Mouse (Mus musculus) MEL (cell line): ENCODE data around the gene Il11ra1. TPM values are rescaled to one million over a fixed set of nuclear protein-coding genes. Genes with fewer than 3 reads are reported as not detected.

ENCODE experiments used
- DNase-seq: peaks from one replicate; pipeline ENCODE4 v3.0.0; 2011; ENCODE audit warnings: low read depth, low spot score
- H3K27ac ChIP-seq: 2 replicates; pipeline ENCODE4 v1.5.1; 2012; ENCODE audit warnings: low read depth, mild to moderate bottlenecking, control low read depth, low read length, moderate library complexity; ENCODE audit not compliant: control insufficient read depth
- H3K27me3 ChIP-seq, 2 experiments: fragments of 150-350 bp in 1 of 2; sonication (generic) in 1 of 2; 2 replicates each; pipeline ENCODE4 v1.6.1; 2012; ENCODE audit warnings: low read length in 2 of 2, mild to moderate bottlenecking in 2 of 2, improper control_type of control experiment in 1 of 2, moderate library complexity in 1 of 2; ENCODE audit not compliant: insufficient read depth in 2 of 2, control insufficient read depth in 1 of 2
- H3K36me3 ChIP-seq, 2 experiments: 2 replicates each; pipeline ENCODE4 v1.6.1; 2012 to 2014; ENCODE audit warnings: low read length in 2 of 2, improper control_type of control experiment in 1 of 2, inconsistent platforms in 1 of 2, mild to moderate bottlenecking in 1 of 2; ENCODE audit not compliant: insufficient read depth in 2 of 2, control insufficient read depth in 1 of 2
- H3K4me1 ChIP-seq, 2 experiments: fragments of 150-350 bp in 1 of 2; sonication (generic) in 1 of 2; 2 replicates each; pipeline ENCODE4 v1.6.1; 2012; ENCODE audit warnings: low read length in 2 of 2, improper control_type of control experiment in 1 of 2, mild to moderate bottlenecking in 1 of 2; ENCODE audit not compliant: insufficient read depth in 2 of 2, control insufficient read depth in 1 of 2
- H3K4me3 ChIP-seq, 2 experiments: fragments of 150-350 bp in 1 of 2; sonication (generic) in 1 of 2; 2 replicates each; pipeline ENCODE4 v1.5.1; 2012; ENCODE audit warnings: low read depth in 2 of 2, low read length in 2 of 2, mild to moderate bottlenecking in 2 of 2, moderate library complexity in 2 of 2, control low read depth in 1 of 2, improper control_type of control experiment in 1 of 2; ENCODE audit not compliant: control insufficient read depth in 1 of 2, insufficient read depth in 1 of 2
- H3K79me2 ChIP-seq: 2 replicates; pipeline ENCODE4 v1.6.1; 2012; ENCODE audit warnings: mild to moderate bottlenecking, low read length, moderate library complexity; ENCODE audit not compliant: control insufficient read depth, poor library complexity, insufficient read depth
- H3K9ac ChIP-seq: 2 replicates; pipeline ENCODE4 v1.6.1; 2012; ENCODE audit warnings: low read depth, mild to moderate bottlenecking, control low read depth, low read length, moderate library complexity; ENCODE audit not compliant: control insufficient read depth, poor library complexity, severe bottlenecking
- H3K9me3 ChIP-seq: fragments of 150-350 bp; sonication (generic); replicated peaks from 2 replicates; pipeline ENCODE4 v1.6.1; 2012; ENCODE audit warnings: mild to moderate bottlenecking, low read length, improper control_type of control experiment, moderate library complexity; ENCODE audit not compliant: insufficient read depth
- BHLHE40 ChIP-seq: IDR thresholded peaks from 2 replicates; pipeline ENCODE4 v1.6.1; 2012; ENCODE audit warnings: low read depth, mild to moderate bottlenecking, inconsistent platforms, low read length, improper control_type of control experiment, borderline replicate concordance
- CHD1 ChIP-seq: IDR thresholded peaks from 2 replicates; pipeline ENCODE4 v1.6.1; 2012; ENCODE audit warnings: low read depth, mild to moderate bottlenecking, inconsistent platforms, low read length, improper control_type of control experiment
- CHD2 ChIP-seq: IDR thresholded peaks from 2 replicates; pipeline ENCODE4 v1.6.1; 2011; ENCODE audit warnings: low read length, improper control_type of control experiment
- CTCF ChIP-seq, 3 experiments: IDR thresholded peaks in 2 of 3; conservative IDR thresholded peaks in 1 of 3; 2 replicates each; pipeline ENCODE4 v1.5.1; 2011 to 2012; ENCODE audit warnings: low read length in 3 of 3, low read depth in 2 of 3, mild to moderate bottlenecking in 2 of 3, improper control_type of control experiment in 1 of 3, inconsistent platforms in 1 of 3, mixed read lengths in 1 of 3, moderate library complexity in 1 of 3; ENCODE audit not compliant: control insufficient read depth in 1 of 3, insufficient read depth in 1 of 3, poor library complexity in 1 of 3, severe bottlenecking in 1 of 3
- ELF1 ChIP-seq: IDR thresholded peaks from 2 replicates; pipeline ENCODE4 v1.6.1; 2014; ENCODE audit warnings: low read depth, mild to moderate bottlenecking, inconsistent platforms, low read length, improper control_type of control experiment, moderate library complexity
- EP300 ChIP-seq, 2 experiments: IDR thresholded peaks; 2 replicates each; pipeline ENCODE4 v1.6.1; 2011; ENCODE audit warnings: improper control_type of control experiment in 2 of 2, low read length in 2 of 2, low read depth in 1 of 2, mild to moderate bottlenecking in 1 of 2
- ETS1 ChIP-seq: IDR thresholded peaks from 2 replicates; pipeline ENCODE4 v1.6.1; 2012; ENCODE audit warnings: low read depth, mild to moderate bottlenecking, inconsistent platforms, low read length, improper control_type of control experiment, moderate library complexity
- GABPA ChIP-seq: IDR thresholded peaks from 2 replicates; pipeline ENCODE4 v1.6.1; 2012; ENCODE audit warnings: low read depth, mild to moderate bottlenecking, inconsistent platforms, low read length, improper control_type of control experiment, moderate library complexity
- JUND ChIP-seq: IDR thresholded peaks from 2 replicates; pipeline ENCODE4 v1.6.1; 2011; ENCODE audit warnings: low read depth, mild to moderate bottlenecking, improper control_type of control experiment, low read length
- KAT2A ChIP-seq: conservative IDR thresholded peaks from 2 replicates; pipeline ENCODE4 v1.6.1; 2012; ENCODE audit warnings: low read depth, low read length, improper control_type of control experiment, inconsistent platforms
- MAFK ChIP-seq: IDR thresholded peaks from 2 replicates; pipeline ENCODE4 v1.6.1; 2011; ENCODE audit warnings: low read depth, mild to moderate bottlenecking, low read length, improper control_type of control experiment, borderline replicate concordance
- MAX ChIP-seq: IDR thresholded peaks from 2 replicates; pipeline ENCODE4 v1.6.1; 2011; ENCODE audit warnings: low read length, improper control_type of control experiment
- MEF2A ChIP-seq: IDR thresholded peaks from 2 replicates; pipeline ENCODE4 v1.6.1; 2014; ENCODE audit warnings: low read depth, mild to moderate bottlenecking, inconsistent platforms, low read length, improper control_type of control experiment; ENCODE audit not compliant: poor library complexity, insufficient replicate concordance, severe bottlenecking; ENCODE audit errors: extremely low read depth
- MXI1 ChIP-seq: IDR thresholded peaks from 2 replicates; pipeline ENCODE4 v1.6.1; 2011; ENCODE audit warnings: mild to moderate bottlenecking, low read depth, low read length, improper control_type of control experiment
- MYB ChIP-seq: IDR thresholded peaks from 2 replicates; pipeline ENCODE4 v1.6.1; 2011; ENCODE audit warnings: mild to moderate bottlenecking, low read depth, low read length, improper control_type of control experiment
- MYC ChIP-seq: IDR thresholded peaks from 2 replicates; pipeline ENCODE4 v1.6.1; 2011; ENCODE audit warnings: low read depth, mild to moderate bottlenecking, low read length, improper control_type of control experiment, moderate library complexity
- NELFE ChIP-seq: IDR thresholded peaks from 2 replicates; pipeline ENCODE4 v1.6.1; 2011; ENCODE audit warnings: low read depth, low read length, improper control_type of control experiment
- NRF1 ChIP-seq: IDR thresholded peaks from 2 replicates; pipeline ENCODE4 v1.6.1; 2014; ENCODE audit warnings: low read depth, mild to moderate bottlenecking, inconsistent platforms, low read length, improper control_type of control experiment, moderate library complexity; ENCODE audit not compliant: poor library complexity, insufficient read depth, severe bottlenecking
- POLR2A ChIP-seq, 2 experiments: IDR thresholded peaks; 2 replicates each; pipeline ENCODE4 v1.6.1; 2011 to 2012; ENCODE audit warnings: low read length in 2 of 2, mild to moderate bottlenecking in 2 of 2, control low read depth in 1 of 2, improper control_type of control experiment in 1 of 2, low read depth in 1 of 2, moderate library complexity in 1 of 2; ENCODE audit not compliant: control insufficient read depth in 1 of 2, insufficient read depth in 1 of 2, poor library complexity in 1 of 2
- POLR2AphosphoS2 ChIP-seq: IDR thresholded peaks from 2 replicates; pipeline ENCODE4 v1.6.1; 2011; ENCODE audit warnings: low read length, improper control_type of control experiment
- RAD21 ChIP-seq: IDR thresholded peaks from 2 replicates; pipeline ENCODE4 v1.6.1; 2011; ENCODE audit warnings: mild to moderate bottlenecking, low read depth, low read length, improper control_type of control experiment
- SIN3A ChIP-seq: IDR thresholded peaks from 2 replicates; pipeline ENCODE4 v1.6.1; 2012; ENCODE audit warnings: low read length, improper control_type of control experiment, inconsistent platforms
- SMC3 ChIP-seq: IDR thresholded peaks from 2 replicates; pipeline ENCODE4 v1.6.1; 2011; ENCODE audit warnings: low read depth, low read length, improper control_type of control experiment
- TAL1 ChIP-seq: IDR thresholded peaks from 2 replicates; pipeline ENCODE4 v1.6.1; 2012; ENCODE audit warnings: mild to moderate bottlenecking, inconsistent platforms, low read length, moderate library complexity, mixed read lengths
- TCF12 ChIP-seq: IDR thresholded peaks from 2 replicates; pipeline ENCODE4 v1.6.1; 2014; ENCODE audit warnings: low read depth, mild to moderate bottlenecking, inconsistent platforms, low read length, improper control_type of control experiment, moderate library complexity
- UBTF ChIP-seq: IDR thresholded peaks from 2 replicates; pipeline ENCODE4 v1.6.1; 2012; ENCODE audit warnings: low read depth, mild to moderate bottlenecking, inconsistent platforms, low read length, improper control_type of control experiment, moderate library complexity, borderline replicate concordance; ENCODE audit not compliant: insufficient read depth
- USF1 ChIP-seq: IDR thresholded peaks from 2 replicates; pipeline ENCODE4 v1.6.1; 2014; ENCODE audit warnings: low read depth, mild to moderate bottlenecking, inconsistent platforms, low read length, improper control_type of control experiment, moderate library complexity
- USF2 ChIP-seq, 2 experiments: IDR thresholded peaks; 2 replicates each; pipeline ENCODE4 v1.6.1; 2011 to 2012; ENCODE audit warnings: improper control_type of control experiment in 2 of 2, low read length in 2 of 2, borderline replicate concordance in 1 of 2, inconsistent platforms in 1 of 2, low read depth in 1 of 2, mild to moderate bottlenecking in 1 of 2; ENCODE audit not compliant: insufficient read depth in 1 of 2
- ZC3H11A ChIP-seq: IDR thresholded peaks from 2 replicates; pipeline ENCODE4 v1.6.1; 2012; ENCODE audit warnings: low read depth, mild to moderate bottlenecking, inconsistent platforms, low read length, improper control_type of control experiment
- ZMIZ1 ChIP-seq: IDR thresholded peaks from 2 replicates; pipeline ENCODE4 v1.6.1; 2012; ENCODE audit warnings: low read depth, mild to moderate bottlenecking, inconsistent platforms, low read length, improper control_type of control experiment, moderate library complexity
- ZNF384 ChIP-seq: IDR thresholded peaks from 2 replicates; pipeline ENCODE4 v1.6.1; 2012; ENCODE audit warnings: low read depth, mild to moderate bottlenecking, inconsistent platforms, low read length, improper control_type of control experiment
- polyA plus RNA-seq, 2 experiments: library from polyadenylated mRNA; stranded (reverse) in 1 of 2; unstranded in 1 of 2; fragments of >175 nt in 1 of 2; fragments of >200 nt in 1 of 2; gene quantifications; 2 replicates each; pipeline versions ENCODE4 v1.2.1 to v1.2.4; 2012; ENCODE audit warnings: low replicate concordance in 2 of 2, low read depth in 1 of 2; ENCODE audit not compliant: insufficient read length in 2 of 2, insufficient read depth in 1 of 2, missing spikeins in 1 of 2
- total RNA-seq: library from RNA; depleted of rRNA; stranded (reverse); fragments of 300-350 nt; gene quantifications from 2 replicates; pipeline ENCODE4 v1.2.3, GENCODE M21; 2012

Gene Il11ra1
- total and polyA plus RNA-seq, 3 experiments: 44.4 to 66.7 TPM; not detected in 1

GRCm38 (mm10) chr4:41740380-41741157 lies 40.8 kb downstream of the Il11ra1 start (continued):
- TF ChIP-seq SMC3 (no peak), MYB (no peak), MXI1 (peak; percentile 94), GABPA (no peak), POLR2AphosphoS2 (no peak), UBTF (no peak), MAFK (no peak), ZMIZ1 (no peak), SIN3A (peak; percentile 32), KAT2A (no peak), USF2 (IDR thresholded peaks at IDR 0.05; ENCODE audit: borderline replicate concordance in 1 of 2, insufficient read depth in 1 of 2, low read depth in 1 of 2, low read length in 2 of 2) (no peak), TAL1 (no peak), CHD1 (no peak), ZC3H11A (no peak), ZNF384 (0 out of 2 replicates have a peak, but pooled peaks have one; percentile 5), EP300 (IDR thresholded peaks at IDR 0.05; ENCODE audit: low read depth in 1 of 2, low read length in 2 of 2) (no peak), RAD21 (no peak), USF1 (peak; percentile 66), NELFE (no peak)
- TF ChIP-seq, all 39 proteins: peak for 9

- Histone ChIP-seq H3K4me3 (peak overlapping the region; percentile 67 to 68), H3K79me2 (peaks cover 15% of the 10 kb centered on the region), H3K9ac (peak overlapping the region; percentile 75), H3K9me3 (no peaks in the 10 kb centered on the region), H3K36me3 (peaks cover 0 to 27% of the 10 kb centered on the region in 2 experiments; a peak in 2 of 4 replicates), H3K27ac (peak overlapping the region; percentile 51), H3K4me1 (peaks cover 2 to 29% of the 10 kb centered on the region in 2 experiments), H3K27me3 (no peaks in the 10 kb centered on the region)
- peak; percentile 98 for DNase-seq
- TF ChIP-seq CHD1: peak; percentile 99
- peak in 1 of 2 experiments; percentile 37; a peak in 2 of 4 replicates for TF ChIP-seq EP300 (IDR thresholded peaks at IDR 0.05; ENCODE audit: low read depth in 1 of 2, low read length in 2 of 2)
- TF ChIP-seq GABPA: no peak
- peak; percentile 91 for TF ChIP-seq POLR2AphosphoS2
- no peak for TF ChIP-seq BHLHE40
- TF ChIP-seq MYC: no peak; the same call in 1 of the 2 replicates
- TF ChIP-seq CHD2: no peak
- no peak for TF ChIP-seq UBTF
- TF ChIP-seq ZC3H11A: no peak
- TF ChIP-seq SIN3A: peak; percentile 73
- no peak for TF ChIP-seq MAX
- TF ChIP-seq TCF12: peak; percentile 70
- no peak for TF ChIP-seq NRF1
- no peak for TF ChIP-seq USF1
- TF ChIP-seq ELF1: no peak; the same call in 1 of the 2 replicates
- peak; percentile 97 for TF ChIP-seq NELFE
- TF ChIP-seq CTCF (IDR thresholded peaks at IDR 0.05 in 2 of 3, conservative IDR thresholded peaks at IDR 0.05 in 1 of 3; ENCODE audit: control insufficient read depth in 1 of 3, insufficient read depth in 1 of 3, low read depth in 2 of 3, low read length in 3 of 3, poor library complexity in 1 of 3, severe bottlenecking in 1 of 3): no peak
- TF ChIP-seq POLR2A (IDR thresholded peaks at IDR 0.05; ENCODE audit: control insufficient read depth in 1 of 2, insufficient read depth in 1 of 2, low read depth in 1 of 2, low read length in 2 of 2, poor library complexity in 1 of 2): peak; percentile 84 to 95; a peak in 3 of 4 replicates
- no peak for TF ChIP-seq ZNF384
- no peak for TF ChIP-seq MEF2A
- no peak for TF ChIP-seq ETS1
- no peak for TF ChIP-seq JUND
- no peak for TF ChIP-seq USF2 (IDR thresholded peaks at IDR 0.05; ENCODE audit: borderline replicate concordance in 1 of 2, insufficient read depth in 1 of 2, low read depth in 1 of 2, low read length in 2 of 2)
Observed at GRCm38 (mm10) chr4:41741158-41741560, 41.4 kb downstream of the Il11ra1 start.
